ENCODE assay signal across 17 mouse cellular contexts in the genomic region with DNA sequence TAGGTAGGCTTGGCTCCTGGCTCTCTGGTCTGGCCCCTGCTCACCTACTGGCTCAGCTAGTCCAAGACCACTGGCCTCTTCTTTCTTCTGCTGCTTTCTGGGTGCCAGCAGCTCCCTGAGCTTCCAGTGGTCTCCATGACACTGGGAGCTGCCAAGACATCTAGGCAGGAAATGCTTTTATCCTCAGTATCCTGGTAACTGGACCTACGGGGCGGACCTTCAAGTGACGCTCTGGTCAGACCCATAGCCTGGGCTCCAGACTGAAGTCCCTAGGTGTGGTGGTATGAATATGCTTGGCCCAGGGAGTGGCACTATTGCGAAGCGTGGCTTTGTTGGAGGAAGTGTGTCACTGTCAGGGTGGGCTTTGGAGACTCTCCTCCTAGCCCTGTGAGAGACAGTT. TPM values are rescaled to one million over a fixed set of nuclear protein-coding genes. Genes with fewer than 3 reads are reported as not detected.
DNase-seq lines count a peak whose midpoint lies in the region; ATAC-seq and TF ChIP-seq lines count a peak whose summit lies in the region.
"Had no signal": no experiment of that assay in that cellular context is flagged by ENCODE, and none has a peak within 500 bp of the region (broad histone marks: within the 10 kb centered on the region; RNA-seq: fewer than 3 reads in every experiment).

A gene (minus strand): TSS at position 153 of the 400 bp plus-strand sequence.

- no peak for TF ChIP-seq POLR2A in bone marrow, adult 2 months (IDR thresholded peaks at IDR 0.05; ENCODE audit: borderline replicate concordance, control insufficient read depth, low read depth, low read length)
- TF ChIP-seq POLR2A in myocyte (IDR thresholded peaks at IDR 0.05; ENCODE audit: insufficient read length, low read depth) = no peak

- DNase-seq in heart, postnatal 25 days (ENCODE audit: low spot score) = no peak
- no peak for DNase-seq in lung, embryonic 14.5 days
- no peak for DNase-seq in lung, postnatal 10 days
- DNase-seq in limb, embryonic 10.5 days (ENCODE audit: low spot score) = no peak
- DNase-seq: adrenal gland, postnatal 10 days; cerebellum, postnatal 36 days; gastrocnemius, postnatal 14 days; thymus, postnatal 25 days had no signal

- peaks cover 18% of the 10 kb centered on the region for H3K27me3 ChIP-seq in heart, embryonic 13.5 days (replicated peaks)
- H3K27me3 ChIP-seq in lung, embryonic 14.5 days (ENCODE audit: insufficient read depth, low read length) = peaks cover 13% of the 10 kb centered on the region
- no peaks in the 10 kb centered on the region for H3K27me3 ChIP-seq in myocyte (ENCODE audit: control insufficient read depth, insufficient read depth, insufficient read length)
- peaks cover 51% of the 10 kb centered on the region for H3K27me3 ChIP-seq in limb, embryonic 10.5 days (ENCODE audit: low read depth, poor library complexity, severe bottlenecking)

- H3K27ac ChIP-seq in heart, embryonic 13.5 days (replicated peaks) = no peak within 1 kb of the TSS
- H3K27ac ChIP-seq in lung, embryonic 14.5 days (ENCODE audit: low read depth) = no peak within 1 kb of the TSS; the same call in 1 of the 2 replicates
- H3K27ac ChIP-seq in bone marrow, adult 2 months (ENCODE audit: control insufficient read depth, insufficient read depth, low read depth, low read length, poor library complexity) = peak within 1 kb of the TSS; percentile 54
- H3K27ac ChIP-seq in limb, embryonic 10.5 days = no peak within 1 kb of the TSS
- H3K27ac ChIP-seq: embryonic facial prominence, embryonic 13.5 days; limb, embryonic 13.5 days; macrophage had no signal

- H3K4me2 ChIP-seq in heart, embryonic 13.5 days = peak within 1 kb of the TSS; percentile 32
- H3K4me2 ChIP-seq in lung, embryonic 14.5 days = no peak within 1 kb of the TSS
- H3K4me2 ChIP-seq in myocyte (ENCODE audit: low read depth) = peak within 1 kb of the TSS; percentile 57
- H3K4me2 ChIP-seq: embryonic facial prominence, embryonic 13.5 days; limb, embryonic 13.5 days had no signal

- intact Hi-C loops in heart, postnatal 25 days (cut with DNase I) = no loop called here

- WGBS in heart, embryonic 13.5 days = 55% methylated on average over 5 of the region's 5 CpGs
- 70% methylated on average over 5 of the region's 5 CpGs for WGBS in lung, embryonic 14.5 days
- WGBS in bone marrow, adult 2 months = 89% methylated on average over 5 of the region's 5 CpGs
- 79% methylated on average over 5 of the region's 5 CpGs for WGBS in limb, embryonic 10.5 days

- H3ac ChIP-seq in myocyte (ENCODE audit: control insufficient read depth, insufficient read length) = no peak within 1 kb of the TSS

- H3K36me3 ChIP-seq in heart, embryonic 13.5 days = peaks cover 4% of the 10 kb centered on the region; the same call in 1 of the 2 replicates
- no peaks in the 10 kb centered on the region for H3K36me3 ChIP-seq in lung, embryonic 14.5 days (ENCODE audit: insufficient read depth)
- H3K36me3 ChIP-seq in myocyte (ENCODE audit: control insufficient read depth, insufficient read depth) = no peaks in the 10 kb centered on the region
- H3K36me3 ChIP-seq in limb, embryonic 10.5 days = no peaks in the 10 kb centered on the region
- H3K36me3 ChIP-seq: embryonic facial prominence, embryonic 13.5 days; limb, embryonic 13.5 days had no signal

- H3K79me2 ChIP-seq in myocyte (ENCODE audit: control insufficient read depth, insufficient read depth) = no peaks in the 10 kb centered on the region

- TF ChIP-seq CTCF in lung, embryonic 14.5 days (IDR thresholded peaks at IDR 0.05; ENCODE audit: low read depth) = no peak
- TF ChIP-seq CTCF in bone marrow, adult 2 months (IDR thresholded peaks at IDR 0.05; ENCODE audit: control insufficient read depth, insufficient read depth, low read length) = no peak

- H3K4me1 ChIP-seq in heart, embryonic 13.5 days = peaks cover 38% of the 10 kb centered on the region
- no peaks in the 10 kb centered on the region; the same call in 1 of the 2 replicates for H3K4me1 ChIP-seq in lung, embryonic 14.5 days (ENCODE audit: insufficient read depth)
- peaks cover 2% of the 10 kb centered on the region for H3K4me1 ChIP-seq in bone marrow, adult 2 months (ENCODE audit: control insufficient read depth, insufficient read depth, low read length)
- peaks cover 12% of the 10 kb centered on the region for H3K4me1 ChIP-seq in limb, embryonic 10.5 days

- no peak for ATAC-seq in heart, embryonic 13.5 days (ENCODE audit: extremely low read depth, insufficient number of reproducible peaks, low FRiP score, low TSS enrichment)
- no peak for ATAC-seq in lung, embryonic 14.5 days (ENCODE audit: insufficient read depth)
- ATAC-seq: intestine, postnatal 0 days had no signal

- H3K4me3 ChIP-seq in heart, embryonic 13.5 days = peak within 1 kb of the TSS; percentile 25
- H3K4me3 ChIP-seq in lung, embryonic 14.5 days (ENCODE audit: low read depth, low read length) = peak within 1 kb of the TSS; percentile 17; the same call in 1 of the 2 replicates
- H3K4me3 ChIP-seq in bone marrow, adult 2 months (replicated peaks; ENCODE audit: control insufficient read depth, low read depth, low read length) = peak within 1 kb of the TSS; percentile 75
- no peak within 1 kb of the TSS for H3K4me3 ChIP-seq in myocyte
- H3K4me3 ChIP-seq in limb, embryonic 10.5 days = no peak within 1 kb of the TSS
- H3K4me3 ChIP-seq: embryonic facial prominence, embryonic 13.5 days; limb, embryonic 13.5 days had no signal

- H3K9ac ChIP-seq in heart, embryonic 13.5 days = peak within 1 kb of the TSS; percentile 40; the same call in 1 of the 2 replicates
- H3K9ac ChIP-seq in lung, embryonic 14.5 days = no peak within 1 kb of the TSS
- H3K9ac ChIP-seq: embryonic facial prominence, embryonic 13.5 days; limb, embryonic 13.5 days had no signal

- no peaks in the 10 kb centered on the region for H3K9me3 ChIP-seq in heart, embryonic 13.5 days
- H3K9me3 ChIP-seq in lung, embryonic 14.5 days (ENCODE audit: low read depth, low read length) = no peaks in the 10 kb centered on the region
- H3K9me3 ChIP-seq in limb, embryonic 10.5 days (replicated peaks) = no peaks in the 10 kb centered on the region
- H3K9me3 ChIP-seq: embryonic facial prominence, embryonic 13.5 days; limb, embryonic 13.5 days had no signal

TF ChIP-seq in myocyte, 11 proteins besides CTCF, POLR2A, EP300 and RAD21:
- no peak for TF ChIP-seq E2F4 (IDR thresholded peaks at IDR 0.05; ENCODE audit: insufficient read depth)
- no peak for TF ChIP-seq MAX (IDR thresholded peaks at IDR 0.05; ENCODE audit: low read depth)
- TF ChIP-seq USF1 (IDR thresholded peaks at IDR 0.05; ENCODE audit: low read depth) = no peak
- TF ChIP-seq POLR2AphosphoS2 (IDR thresholded peaks at IDR 0.05; ENCODE audit: insufficient read length, low read depth) = no peak
- no peak for TF ChIP-seq REST (IDR thresholded peaks at IDR 0.05; ENCODE audit: insufficient read depth, insufficient read length)
- TF ChIP-seq TCF12 (IDR thresholded peaks at IDR 0.05; ENCODE audit: insufficient read depth, poor library complexity, severe bottlenecking) = no peak

RNA-seq across cellular contexts. Expression of the gene that starts here (rescaled TPM):
- 0.99 and 1.8 TPM in 2 replicates for polyA plus RNA-seq in heart, embryonic 13.5 days (2015; fragmentation: Nextera tagmentation; extraction: Ambion mirVana)
- not detected for total RNA-seq in heart, postnatal 25 days (2021)
- 0.30 and 0.39 TPM in 2 replicates for polyA plus RNA-seq in lung, embryonic 14.5 days (2014; fragmentation: Nextera tagmentation; extraction: Ambion mirVana)
- 35.4 and 49.8 TPM in 2 replicates for polyA plus RNA-seq in bone marrow, adult 2 months (2011; ENCODE audit: insufficient read depth, insufficient read length, low replicate concordance, missing spikeins)
- polyA plus RNA-seq in myocyte (2012; fragmentation: generic; extraction: Trizol) = 3.2 TPM
- 0.20 and 0.49 TPM in 2 replicates for polyA plus RNA-seq in limb, embryonic 10.5 days (2016; fragmentation: Nextera tagmentation; extraction: Ambion mirVana)
- total RNA-seq: gastrocnemius, postnatal 14 days; hematopoietic stem cell, adult 5-6 weeks; monocyte, adult 5-6 weeks had no signal
- polyA plus RNA-seq: embryonic facial prominence, embryonic 13.5 days; intestine, postnatal 0 days; limb, embryonic 13.5 days; macrophage had no signal

Comparison
In these comparisons a context has a peak if more than half of its experiments do, and no peak if none do; other contexts are left out.
1. H3K4me3 ChIP-seq: peak in heart, embryonic 13.5 days (single experiment), lung, embryonic 14.5 days (single experiment) and bone marrow, adult 2 months (single experiment); none in myocyte (single experiment) and limb, embryonic 10.5 days (single experiment).